Mouse (Mus musculus) induced T-regulatory cell, adult 2 months (primary cell): ENCODE results near the gene Rb1.

Source experiments
- DNase-seq: peaks from one replicate; pipeline ENCODE4 v3.0.0-alpha.2; 2012; ENCODE audit warnings: low read depth

The Rb1 gene

GRCm38 (mm10) chr14:73209262-73209661 lies 116.4 kb downstream of the Rb1 start:
- peak; percentile 25 for DNase-seq

GRCm38 (mm10) chr14:73204016-73204415 lies 121.6 kb downstream of the Rb1 start:
- DNase-seq: no peak

- DNase-seq: no peak
These were observed 124.2 kb downstream of the Rb1 start for GRCm38 (mm10) chr14:73201447-73201846.

- DNase-seq: no peak
These were observed 126.6 kb downstream of the Rb1 start for GRCm38 (mm10) chr14:73199058-73199457.

GRCm38 (mm10) chr14:73186875-73187274 lies 138.7 kb downstream of the Rb1 start:
- no peak for DNase-seq

- no peak for DNase-seq
These were observed 144.5 kb downstream of the Rb1 start for GRCm38 (mm10) chr14:73181144-73181543.

GRCm38 (mm10) chr14:73180671-73181070 lies 145.0 kb downstream of the Rb1 start:
- DNase-seq: no peak

- DNase-seq: no peak
These were observed 146.4 kb downstream of the Rb1 start for GRCm38 (mm10) chr14:73179221-73179681.

GRCm38 (mm10) chr14:73177961-73178360 lies 147.7 kb downstream of the Rb1 start:
- no peak for DNase-seq

- DNase-seq: no peak
These were observed 149.4 kb downstream of the Rb1 start for GRCm38 (mm10) chr14:73176266-73176665.

- peak; percentile 60 for DNase-seq
These were observed 149.8 kb downstream of the Rb1 start for GRCm38 (mm10) chr14:73175814-73176213.

GRCm38 (mm10) chr14:73175031-73175430 lies 150.6 kb downstream of the Rb1 start:
- no peak for DNase-seq

- no peak for DNase-seq
These were observed 151.3 kb downstream of the Rb1 start for GRCm38 (mm10) chr14:73174091-73174995.

GRCm38 (mm10) chr14:73173662-73174061 lies 152.0 kb downstream of the Rb1 start:
- no peak for DNase-seq

GRCm38 (mm10) chr14:73172196-73173011 lies 153.2 kb downstream of the Rb1 start:
- DNase-seq: no peak

GRCm38 (mm10) chr14:73169926-73170844 lies 155.4 kb downstream of the Rb1 start:
- DNase-seq: peak; percentile 72

GRCm38 (mm10) chr14:73168605-73169004 lies 157.0 kb downstream of the Rb1 start:
- no peak for DNase-seq

- DNase-seq: no peak
These were observed 160.5 kb downstream of the Rb1 start for GRCm38 (mm10) chr14:73165136-73165535.

- no peak for DNase-seq
These were observed 162.1 kb downstream of the Rb1 start for GRCm38 (mm10) chr14:73163363-73163998.

- no peak for DNase-seq
These were observed 163.3 kb downstream of the Rb1 start for GRCm38 (mm10) chr14:73162192-73162800.

- DNase-seq: no peak
These were observed 164.3 kb downstream of the Rb1 start for GRCm38 (mm10) chr14:73161303-73161702.
